Mouse (Mus musculus) layer of hippocampus, adult 2 months (tissue): ENCODE measurements at regions not wholly inside any gene's neighbourhood (a gene's known extent, or its start where the extent isn't known, plus 50 kb on each side); places are given as distances from the start of the nearest gene placed in this dataset.

ENCODE experiments used
- DNase-seq, 2 experiments: peaks; one replicate each; pipeline ENCODE4 v3.0.0; 2022; ENCODE audit warnings: low spot score in 2 of 2
- H3K27ac ChIP-seq: fragments of 200-600 bp; 2 replicates; pipeline ENCODE4 v1.8.1; 2022
- H3K4me3 ChIP-seq: fragments of 200-600 bp; 2 replicates; pipeline ENCODE4 v1.8.1; 2022; ENCODE audit warnings: mild to moderate bottlenecking
- CTCF ChIP-seq: fragments of 200-600 bp; conservative IDR thresholded peaks from 2 replicates; pipeline ENCODE4 v1.8.1; 2022; ENCODE audit warnings: antibody characterized with exemption, mild to moderate bottlenecking, moderate library complexity

- TF ChIP-seq CTCF = no peak
- Histone ChIP-seq H3K27ac (no peak overlapping the region), H3K4me3 (no peak overlapping the region)
- no peak for DNase-seq
These were observed 1418.7 kb downstream of the Cdh11 start for GRCm38 (mm10) chr8:101366722-101367121.

GRCm38 (mm10) chr8:101350848-101351247 is 1434.6 kb downstream of the Cdh11 start:
- peak overlapping the region; percentile 41; the same call in 1 of the 2 replicates for H3K27ac ChIP-seq
- TF ChIP-seq CTCF = no peak
- H3K4me3 ChIP-seq = no peak overlapping the region
- DNase-seq = no peak

GRCm38 (mm10) chr8:101349736-101350135 is 1435.7 kb downstream of the Cdh11 start:
- Histone ChIP-seq H3K27ac (no peak overlapping the region), H3K4me3 (no peak overlapping the region)
- no peak for TF ChIP-seq CTCF
- DNase-seq = no peak

- TF ChIP-seq CTCF = no peak
- 0 out of 2 replicates have a peak overlapping the region, but pooled peaks have one; percentile 18 for H3K27ac ChIP-seq
- no peak overlapping the region for H3K4me3 ChIP-seq
- no peak for DNase-seq
These were observed 1456.2 kb downstream of the Cdh11 start for GRCm38 (mm10) chr8:101329290-101329689.

- no peak overlapping the region for H3K4me3 ChIP-seq
- H3K27ac ChIP-seq = no peak overlapping the region
- no peak for DNase-seq
- no peak for TF ChIP-seq CTCF
These were observed 1456.7 kb downstream of the Cdh11 start for GRCm38 (mm10) chr8:101328780-101329179.

GRCm38 (mm10) chr8:101298571-101298970 is 1486.9 kb downstream of the Cdh11 start:
- TF ChIP-seq CTCF = no peak
- no peak overlapping the region for H3K27ac ChIP-seq
- H3K4me3 ChIP-seq = no peak overlapping the region

GRCm38 (mm10) chr8:101290031-101290430 is 1495.4 kb downstream of the Cdh11 start:
- H3K27ac ChIP-seq = no peak overlapping the region
- no peak overlapping the region for H3K4me3 ChIP-seq
- no peak for TF ChIP-seq CTCF
- no peak for DNase-seq

More at GRCm38 (mm10) chr8:101298571-101298970, 1486.9 kb downstream of the Cdh11 start:
- no peak for DNase-seq

- no peak for DNase-seq
- Histone ChIP-seq H3K4me3 (no peak overlapping the region), H3K27ac (no peak overlapping the region)
- no peak for TF ChIP-seq CTCF
These were observed 1542.8 kb downstream of the Cdh11 start for GRCm38 (mm10) chr8:101242632-101243031.

GRCm38 (mm10) chr8:101241854-101242253 is 1543.6 kb downstream of the Cdh11 start:
- Histone ChIP-seq H3K27ac (no peak overlapping the region), H3K4me3 (no peak overlapping the region)
- no peak for TF ChIP-seq CTCF
- DNase-seq = peak in 1 of 2 experiments; percentile 19

- H3K27ac ChIP-seq = no peak overlapping the region
- DNase-seq = no peak
- no peak overlapping the region for H3K4me3 ChIP-seq
- TF ChIP-seq CTCF = no peak
These were observed 1587.5 kb downstream of the Cdh11 start for GRCm38 (mm10) chr8:101197986-101198385.

GRCm38 (mm10) chr8:101196740-101197139 is 1588.7 kb downstream of the Cdh11 start:
- Histone ChIP-seq H3K4me3 (no peak overlapping the region), H3K27ac (peak overlapping the region; percentile 43; the same call in 1 of the 2 replicates)
- TF ChIP-seq CTCF = no peak
- DNase-seq = no peak

- DNase-seq = no peak
- no peak overlapping the region; the same call in 1 of the 2 replicates for H3K27ac ChIP-seq
- H3K4me3 ChIP-seq = no peak overlapping the region
- TF ChIP-seq CTCF = no peak
These were observed 1596.9 kb downstream of the Cdh11 start for GRCm38 (mm10) chr8:101188566-101188965.

GRCm38 (mm10) chr8:101154923-101155322 is 1630.5 kb downstream of the Cdh11 start:
- no peak for DNase-seq

More at GRCm38 (mm10) chr8:101154923-101155322, 1630.5 kb downstream of the Cdh11 start:
- Histone ChIP-seq H3K4me3 (no peak overlapping the region), H3K27ac (no peak overlapping the region)
- peak; percentile 37 for TF ChIP-seq CTCF
